Mouse (Mus musculus) midbrain, postnatal 0 days (tissue): ENCODE results near the gene Gse1. TPM values are rescaled to one million over a fixed set of nuclear protein-coding genes. Genes with fewer than 3 reads are reported as not detected.

Experiments
- ATAC-seq: fragments of 200-750 bp; cut with Nextera tagmentation; 2 replicates; pipeline ENCODE4 v1.8.0; 2017; ENCODE audit warnings: moderate number of reproducible peaks, mild to moderate bottlenecking, moderate TSS enrichment, moderate library complexity; ENCODE audit not compliant: low FRiP score
- DNase-seq: peaks from one replicate; pipeline ENCODE4 v3.0.0-alpha.2; 2015; ENCODE audit warnings: low spot score
- H3K27ac ChIP-seq: fragments of 300-500 bp; sonication (generic); 2 replicates; pipeline ENCODE4 v1.5.1; 2014; ENCODE audit warnings: low read depth, mild to moderate bottlenecking, low read length, mixed read lengths
- H3K27me3 ChIP-seq: fragments of 300-500 bp; sonication (generic); 2 replicates; pipeline ENCODE4 v1.6.1; 2014; ENCODE audit warnings: low read length, control low read depth, mixed read lengths; ENCODE audit not compliant: insufficient read depth
- H3K36me3 ChIP-seq: fragments of 300-500 bp; sonication (generic); 2 replicates; pipeline ENCODE4 v1.6.1; 2014; ENCODE audit warnings: low read length, control low read depth, mixed read lengths; ENCODE audit not compliant: insufficient read depth
- H3K4me1 ChIP-seq: fragments of 300-500 bp; sonication (generic); 2 replicates; pipeline ENCODE4 v1.6.1; 2014; ENCODE audit warnings: mild to moderate bottlenecking, control low read depth, antibody characterized with exemption, low read length, mixed read lengths; ENCODE audit not compliant: insufficient read depth
- H3K4me2 ChIP-seq: fragments of 300-500 bp; sonication (generic); 2 replicates; pipeline ENCODE4 v1.6.1; 2014; ENCODE audit warnings: low read depth, mild to moderate bottlenecking, low read length, mixed read lengths; ENCODE audit not compliant: poor library complexity, severe bottlenecking
- H3K4me3 ChIP-seq: fragments of 300-500 bp; sonication (generic); 2 replicates; pipeline ENCODE4 v1.5.1; 2014; ENCODE audit warnings: low read depth, mild to moderate bottlenecking, low read length, moderate library complexity
- H3K9ac ChIP-seq: fragments of 300-500 bp; sonication (generic); replicated peaks from 2 replicates; pipeline ENCODE4 v1.6.1; 2014; ENCODE audit warnings: mild to moderate bottlenecking, low read length, moderate library complexity, mixed read lengths; ENCODE audit not compliant: poor library complexity, severe bottlenecking
- H3K9me3 ChIP-seq: fragments of 300-500 bp; sonication (generic); 2 replicates; pipeline ENCODE4 v1.6.1; 2016; ENCODE audit warnings: low read length, control low read depth
- CTCF ChIP-seq: IDR thresholded peaks from 2 replicates; pipeline ENCODE4 v1.5.1; 2016; ENCODE audit warnings: antibody characterized with exemption, mild to moderate bottlenecking
- WGBS: fragments of 180-500 bp; shearing (Covaris S2); extraction: QIAGEN DNeasy Blood & Tissue Kit; methylation state at CpG from one replicate; pipeline ENCODE4 v1.1.7; 2014; 5-methylcytosine and 5-hydroxymethylcytosine counted together
- polyA plus RNA-seq: library from polyadenylated mRNA; unstranded; fragments of >200 nt; fragmentation: Nextera tagmentation; extraction: Ambion mirVana; gene quantifications from 2 replicates; pipeline ENCODE4 v1.2.1, GENCODE M21; 2015
- total RNA-seq: library from RNA; depleted of rRNA; stranded (reverse); fragments of >200 nt; gene quantifications from 2 replicates; pipeline ENCODE4 v1.2.3, GENCODE M21; 2014

The Gse1 gene
- total and polyA plus RNA-seq, 2 experiments from 2014 or later = 12.4 to 51.3 TPM

DNA sequence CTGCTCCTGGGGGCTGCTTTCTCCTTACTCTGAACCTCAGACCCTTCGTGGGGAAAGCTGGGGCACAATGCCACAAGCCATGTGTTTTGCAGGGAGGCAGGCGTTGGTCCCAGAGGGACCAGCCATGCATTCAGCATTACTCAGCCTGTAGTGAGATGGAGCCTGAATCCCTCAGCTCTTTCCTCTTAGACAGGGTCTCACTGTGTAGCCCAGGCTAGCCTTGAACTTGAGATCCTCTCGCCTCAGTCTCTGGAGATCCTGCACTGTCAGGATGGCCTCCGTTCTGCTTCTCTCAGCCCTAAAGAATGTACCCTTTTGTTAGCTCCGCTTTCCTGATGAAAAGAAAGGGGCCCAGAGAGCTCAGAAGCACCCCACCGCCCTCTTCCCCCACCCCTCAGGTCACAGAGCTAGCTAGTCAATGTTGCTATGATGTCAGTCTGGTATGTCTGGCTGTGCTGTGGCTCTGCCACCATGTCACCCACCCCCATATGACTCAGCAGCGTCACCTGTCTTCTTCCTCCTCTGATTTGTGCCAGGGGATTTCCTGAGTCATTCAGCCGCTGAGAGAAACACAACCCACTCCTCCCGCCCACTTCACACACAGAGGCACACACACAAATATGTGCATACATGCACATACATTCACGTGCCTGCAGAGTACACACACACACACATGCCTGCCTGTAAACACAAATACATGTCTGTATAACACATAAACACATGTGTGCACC, 2.7 kb upstream of the Gse1 start:
- WGBS = 28% methylated on average over 10 of the region's 10 CpGs
- Histone ChIP-seq H3K4me3 (no peak overlapping the region), H3K27me3 (peaks cover 9% of the 10 kb centered on the region; the same call in 1 of the 2 replicates), H3K9ac (no peak overlapping the region), H3K36me3 (no peaks in the 10 kb centered on the region), H3K27ac (no peak overlapping the region), H3K9me3 (no peaks in the 10 kb centered on the region), H3K4me2 (no peak overlapping the region), H3K4me1 (peaks cover 11% of the 10 kb centered on the region; the same call in 1 of the 2 replicates)
- DNase-seq (no peak), ATAC-seq (no peak)
- peak; percentile 42 for TF ChIP-seq CTCF

- no peak for TF ChIP-seq CTCF
- ATAC-seq = no peak
- Histone ChIP-seq H3K36me3 (no peaks in the 10 kb centered on the region), H3K4me2 (no peak overlapping the region), H3K27me3 (peaks cover 9% of the 10 kb centered on the region), H3K9me3 (no peaks in the 10 kb centered on the region), H3K9ac (no peak overlapping the region), H3K4me3 (no peak overlapping the region), H3K27ac (no peak overlapping the region; the same call in 1 of the 2 replicates), H3K4me1 (peaks cover 18% of the 10 kb centered on the region; the same call in 1 of the 2 replicates)
- 63% methylated on average over 5 of the region's 5 CpGs for WGBS
- DNase-seq = no peak
Measured at GRCm38 (mm10) chr8:120226700-120227577, 1.3 kb upstream of the Gse1 start.

GRCm38 (mm10) chr8:120227578-120227876, 729 bp upstream of the Gse1 start:
- Histone ChIP-seq H3K9ac (no peak overlapping the region), H3K4me2 (peak overlapping the region; percentile 89), H3K36me3 (no peaks in the 10 kb centered on the region), H3K27me3 (peaks cover 9% of the 10 kb centered on the region), H3K27ac (no peak overlapping the region; the same call in 1 of the 2 replicates), H3K4me1 (peaks cover 18% of the 10 kb centered on the region; the same call in 1 of the 2 replicates), H3K9me3 (no peaks in the 10 kb centered on the region), H3K4me3 (peak overlapping the region; percentile 61)
- DNase-seq (no peak), ATAC-seq (no peak)
- no peak for TF ChIP-seq CTCF

- Histone ChIP-seq H3K36me3 (no peaks in the 10 kb centered on the region), H3K4me3 (peak overlapping the region; percentile 61), H3K4me2 (peak overlapping the region; percentile 89), H3K27me3 (peaks cover 9% of the 10 kb centered on the region), H3K9me3 (no peaks in the 10 kb centered on the region), H3K9ac (peak overlapping the region; percentile 75), H3K27ac (peak overlapping the region; percentile 55; the same call in 1 of the 2 replicates), H3K4me1 (peaks cover 27% of the 10 kb centered on the region)
- under 1% methylated on average over 77 of the region's 125 CpGs for WGBS
- ATAC-seq = peak; percentile 38; the same call in 1 of the 2 replicates
- no peak for TF ChIP-seq CTCF
- DNase-seq = peak; percentile 61
Measured at GRCm38 (mm10) chr8:120228781-120229573, 721 bp downstream of the Gse1 start.

DNA sequence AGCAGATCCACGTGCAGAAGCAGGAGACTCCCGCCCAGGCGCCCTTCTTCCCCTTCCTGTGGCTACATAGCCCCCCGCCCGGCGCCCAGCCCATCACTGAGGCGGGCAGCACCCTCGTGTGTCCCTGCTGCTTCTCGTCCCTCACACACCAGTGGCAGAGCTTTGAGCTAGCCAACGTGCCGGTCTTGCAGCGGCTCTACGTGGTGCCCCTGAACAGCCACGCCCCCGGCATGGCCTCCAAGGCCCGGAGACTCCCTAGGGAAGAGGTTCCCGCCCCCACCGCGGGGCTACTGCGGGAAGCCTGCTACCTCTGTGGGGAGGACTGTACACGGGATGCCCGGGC, 1.3 kb downstream of the Gse1 start:
- peak; percentile 6; the same call in 1 of the 2 replicates for ATAC-seq

More for the DNA sequence above, 1.3 kb downstream of the Gse1 start:
- Histone ChIP-seq H3K9ac (peak overlapping the region; percentile 75), H3K4me3 (peak overlapping the region; percentile 61), H3K9me3 (no peaks in the 10 kb centered on the region), H3K4me2 (peak overlapping the region; percentile 89), H3K27ac (no peak overlapping the region), H3K36me3 (no peaks in the 10 kb centered on the region), H3K27me3 (peaks cover 9% of the 10 kb centered on the region), H3K4me1 (peaks cover 28% of the 10 kb centered on the region)
- TF ChIP-seq CTCF = no peak
- DNase-seq = no peak
- 1% methylated on average over 17 of the region's 22 CpGs for WGBS
